Mouse (Mus musculus): ENCODE results near the gene Plekhm2. TPM values are rescaled to one million over a fixed set of nuclear protein-coding genes. Genes with fewer than 3 reads are reported as not detected.

Plekhm2 gene
- 3.5 and 6.8 TPM in 2 replicates for polyA plus RNA-seq (2014; fragmentation: Nextera tagmentation; extraction: Ambion mirVana)

- Histone ChIP-seq H3K27me3 (ENCODE audit: control insufficient read depth, insufficient read depth, low read length) (no peaks in the 10 kb centered on the region), H3K36me3 (ENCODE audit: control insufficient read depth, insufficient read depth, low read length) (peaks cover 16% of the 10 kb centered on the region; the same call in 1 of the 2 replicates), H3K27ac (ENCODE audit: low read depth, low read length) (peak within 1 kb of the TSS; percentile 67), H3K4me2 (replicated peaks; ENCODE audit: low read depth, low read length) (peak within 1 kb of the TSS; percentile 92), H3K9ac (ENCODE audit: low read depth, low read length) (peak within 1 kb of the TSS; percentile 92), H3K4me3 (ENCODE audit: low read length) (peak within 1 kb of the TSS; percentile 89), H3K9me3 (ENCODE audit: control insufficient read depth, low read length) (no peaks in the 10 kb centered on the region), H3K4me1 (ENCODE audit: control insufficient read depth, insufficient read depth, low read length) (peaks cover 10% of the 10 kb centered on the region)
- peak; percentile 5; the same call in 1 of the 2 replicates for ATAC-seq (ENCODE audit: low FRiP score, low TSS enrichment)
- 70% methylated on average over 8 of the region's 8 CpGs for WGBS
These were observed at the start of gene Plekhm2 for GRCm38 (mm10) chr4:141664799-141665198. Gene Plekhm2 (minus strand): TSS chr4:141664899.

GRCm38 (mm10) chr4:141713598-141714142 is 49.0 kb upstream of the Plekhm2 start:
- no peak for ATAC-seq (ENCODE audit: low FRiP score, low TSS enrichment)
- 53% methylated on average over 5 of the region's 5 CpGs for WGBS
- H3K27ac ChIP-seq (ENCODE audit: low read depth, low read length): no peak overlapping the region
- H3K27me3 ChIP-seq (ENCODE audit: control insufficient read depth, insufficient read depth, low read length): no peaks in the 10 kb centered on the region
- H3K4me2 ChIP-seq (replicated peaks; ENCODE audit: low read depth, low read length): no peak overlapping the region
- H3K4me1 ChIP-seq (ENCODE audit: control insufficient read depth, insufficient read depth, low read length): peaks cover 21% of the 10 kb centered on the region
- no peak overlapping the region for H3K4me3 ChIP-seq (ENCODE audit: low read length)
- H3K9me3 ChIP-seq (ENCODE audit: control insufficient read depth, low read length): no peaks in the 10 kb centered on the region
- no peak overlapping the region for H3K9ac ChIP-seq (ENCODE audit: low read depth, low read length)
- H3K36me3 ChIP-seq (ENCODE audit: control insufficient read depth, insufficient read depth, low read length): peaks cover 43% of the 10 kb centered on the region

GRCm38 (mm10) chr4:141711250-141711649 is 46.6 kb upstream of the Plekhm2 start:
- Histone ChIP-seq H3K27me3 (ENCODE audit: control insufficient read depth, insufficient read depth, low read length) (no peaks in the 10 kb centered on the region), H3K4me1 (ENCODE audit: control insufficient read depth, insufficient read depth, low read length) (peaks cover 21% of the 10 kb centered on the region), H3K27ac (ENCODE audit: low read depth, low read length) (no peak overlapping the region), H3K36me3 (ENCODE audit: control insufficient read depth, insufficient read depth, low read length) (peaks cover 67% of the 10 kb centered on the region), H3K4me2 (replicated peaks; ENCODE audit: low read depth, low read length) (no peak overlapping the region), H3K9me3 (ENCODE audit: control insufficient read depth, low read length) (no peaks in the 10 kb centered on the region), H3K9ac (ENCODE audit: low read depth, low read length) (no peak overlapping the region), H3K4me3 (ENCODE audit: low read length) (no peak overlapping the region)
- WGBS: 100% methylated on average over 1 of the region's 1 CpGs
- no peak for ATAC-seq (ENCODE audit: low FRiP score, low TSS enrichment)

GRCm38 (mm10) chr4:141708971-141709370 is 44.3 kb upstream of the Plekhm2 start:
- no peak overlapping the region for H3K4me3 ChIP-seq (ENCODE audit: low read length)
- no peaks in the 10 kb centered on the region for H3K27me3 ChIP-seq (ENCODE audit: control insufficient read depth, insufficient read depth, low read length)
- WGBS: 95% methylated on average over 2 of the region's 2 CpGs
- no peaks in the 10 kb centered on the region for H3K9me3 ChIP-seq (ENCODE audit: control insufficient read depth, low read length)
- H3K4me1 ChIP-seq (ENCODE audit: control insufficient read depth, insufficient read depth, low read length): peaks cover 4% of the 10 kb centered on the region
- no peak overlapping the region for H3K4me2 ChIP-seq (replicated peaks; ENCODE audit: low read depth, low read length)
- no peak for ATAC-seq (ENCODE audit: low FRiP score, low TSS enrichment)
- no peak overlapping the region for H3K27ac ChIP-seq (ENCODE audit: low read depth, low read length)
- no peak overlapping the region for H3K9ac ChIP-seq (ENCODE audit: low read depth, low read length)
- H3K36me3 ChIP-seq (ENCODE audit: control insufficient read depth, insufficient read depth, low read length): peaks cover 90% of the 10 kb centered on the region

- Histone ChIP-seq H3K4me2 (replicated peaks; ENCODE audit: low read depth, low read length) (no peak overlapping the region), H3K9ac (ENCODE audit: low read depth, low read length) (no peak overlapping the region), H3K4me1 (ENCODE audit: control insufficient read depth, insufficient read depth, low read length) (no peaks in the 10 kb centered on the region), H3K36me3 (ENCODE audit: control insufficient read depth, insufficient read depth, low read length) (peaks cover 96% of the 10 kb centered on the region), H3K9me3 (ENCODE audit: control insufficient read depth, low read length) (no peaks in the 10 kb centered on the region), H3K4me3 (ENCODE audit: low read length) (no peak overlapping the region), H3K27ac (ENCODE audit: low read depth, low read length) (no peak overlapping the region), H3K27me3 (ENCODE audit: control insufficient read depth, insufficient read depth, low read length) (no peaks in the 10 kb centered on the region)
- 95% methylated on average over 7 of the region's 7 CpGs for WGBS
- no peak for ATAC-seq (ENCODE audit: low FRiP score, low TSS enrichment)
These were observed 43.3 kb upstream of the Plekhm2 start for GRCm38 (mm10) chr4:141708005-141708404.

- no peak for ATAC-seq (ENCODE audit: low FRiP score, low TSS enrichment)
- Histone ChIP-seq H3K9me3 (ENCODE audit: control insufficient read depth, low read length) (no peaks in the 10 kb centered on the region), H3K4me1 (ENCODE audit: control insufficient read depth, insufficient read depth, low read length) (no peaks in the 10 kb centered on the region), H3K27me3 (ENCODE audit: control insufficient read depth, insufficient read depth, low read length) (no peaks in the 10 kb centered on the region), H3K36me3 (ENCODE audit: control insufficient read depth, insufficient read depth, low read length) (peaks cover 90% of the 10 kb centered on the region), H3K9ac (ENCODE audit: low read depth, low read length) (no peak overlapping the region), H3K4me2 (replicated peaks; ENCODE audit: low read depth, low read length) (no peak overlapping the region), H3K27ac (ENCODE audit: low read depth, low read length) (no peak overlapping the region), H3K4me3 (ENCODE audit: low read length) (no peak overlapping the region)
- 81% methylated on average over 4 of the region's 4 CpGs for WGBS
These were observed 40.6 kb upstream of the Plekhm2 start for GRCm38 (mm10) chr4:141705331-141705730.

GRCm38 (mm10) chr4:141704625-141705024 is 39.9 kb upstream of the Plekhm2 start:
- no peaks in the 10 kb centered on the region for H3K27me3 ChIP-seq (ENCODE audit: control insufficient read depth, insufficient read depth, low read length)
- peaks cover 93% of the 10 kb centered on the region for H3K36me3 ChIP-seq (ENCODE audit: control insufficient read depth, insufficient read depth, low read length)
- no peak for ATAC-seq (ENCODE audit: low FRiP score, low TSS enrichment)
- no peak overlapping the region for H3K9ac ChIP-seq (ENCODE audit: low read depth, low read length)
- 88% methylated on average over 2 of the region's 2 CpGs for WGBS
- H3K9me3 ChIP-seq (ENCODE audit: control insufficient read depth, low read length): no peaks in the 10 kb centered on the region
- no peak overlapping the region for H3K4me3 ChIP-seq (ENCODE audit: low read length)
- H3K4me1 ChIP-seq (ENCODE audit: control insufficient read depth, insufficient read depth, low read length): no peaks in the 10 kb centered on the region
- H3K4me2 ChIP-seq (replicated peaks; ENCODE audit: low read depth, low read length): no peak overlapping the region
- no peak overlapping the region for H3K27ac ChIP-seq (ENCODE audit: low read depth, low read length)

GRCm38 (mm10) chr4:141694719-141695118 is 30.0 kb upstream of the Plekhm2 start:
- no peak for ATAC-seq (ENCODE audit: low FRiP score, low TSS enrichment)
- no peaks in the 10 kb centered on the region for H3K4me1 ChIP-seq (ENCODE audit: control insufficient read depth, insufficient read depth, low read length)
- WGBS: 94% methylated on average over 8 of the region's 8 CpGs
- H3K27ac ChIP-seq (ENCODE audit: low read depth, low read length): no peak overlapping the region
- no peaks in the 10 kb centered on the region for H3K27me3 ChIP-seq (ENCODE audit: control insufficient read depth, insufficient read depth, low read length)
- no peak overlapping the region for H3K4me3 ChIP-seq (ENCODE audit: low read length)
- peaks cover 91% of the 10 kb centered on the region for H3K36me3 ChIP-seq (ENCODE audit: control insufficient read depth, insufficient read depth, low read length)
- no peaks in the 10 kb centered on the region for H3K9me3 ChIP-seq (ENCODE audit: control insufficient read depth, low read length)
- no peak overlapping the region for H3K9ac ChIP-seq (ENCODE audit: low read depth, low read length)
- H3K4me2 ChIP-seq (replicated peaks; ENCODE audit: low read depth, low read length): no peak overlapping the region

GRCm38 (mm10) chr4:141688505-141688904 is 23.8 kb upstream of the Plekhm2 start:
- Histone ChIP-seq H3K4me2 (replicated peaks; ENCODE audit: low read depth, low read length) (no peak overlapping the region), H3K27me3 (ENCODE audit: control insufficient read depth, insufficient read depth, low read length) (no peaks in the 10 kb centered on the region), H3K4me3 (ENCODE audit: low read length) (no peak overlapping the region), H3K9ac (ENCODE audit: low read depth, low read length) (no peak overlapping the region), H3K36me3 (ENCODE audit: control insufficient read depth, insufficient read depth, low read length) (peaks cover 81% of the 10 kb centered on the region), H3K9me3 (ENCODE audit: control insufficient read depth, low read length) (no peaks in the 10 kb centered on the region), H3K27ac (ENCODE audit: low read depth, low read length) (no peak overlapping the region), H3K4me1 (ENCODE audit: control insufficient read depth, insufficient read depth, low read length) (no peaks in the 10 kb centered on the region)
- WGBS: 95% methylated on average over 8 of the region's 8 CpGs
- no peak for ATAC-seq (ENCODE audit: low FRiP score, low TSS enrichment)

Measured in kidney, embryonic 14.5 days (tissue).